Mouse (Mus musculus) liver, postnatal 0 days (tissue): ENCODE measurements around the gene Dtd1. TPM values are rescaled to one million over a fixed set of nuclear protein-coding genes. Genes with fewer than 3 reads are reported as not detected.

Source experiments
- ATAC-seq: fragments of 200-750 bp; cut with Nextera tagmentation; 2 replicates; pipeline ENCODE4 v1.8.0; 2017; ENCODE audit warnings: mild to moderate bottlenecking, moderate library complexity
- DNase-seq: peaks from one replicate; pipeline ENCODE4 v3.0.0-alpha.2; 2016
- H3K27ac ChIP-seq: fragments of 300-500 bp; sonication (generic); 2 replicates; pipeline ENCODE4 v1.5.1; 2014; ENCODE audit warnings: antibody characterized with exemption, moderate library complexity, mild to moderate bottlenecking, low read depth
- H3K27me3 ChIP-seq: fragments of 300-500 bp; sonication (generic); 2 replicates; pipeline ENCODE4 v1.6.1; 2014; ENCODE audit warnings: low read length, control low read depth, mixed read lengths; ENCODE audit not compliant: insufficient read depth
- H3K36me3 ChIP-seq: fragments of 300-500 bp; sonication (generic); replicated peaks from 2 replicates; pipeline ENCODE4 v1.6.1; 2014; ENCODE audit warnings: mild to moderate bottlenecking, control low read depth, low read length, moderate library complexity, mixed read lengths; ENCODE audit not compliant: insufficient read depth
- H3K4me1 ChIP-seq: fragments of 300-500 bp; sonication (generic); 2 replicates; pipeline ENCODE4 v1.6.1; 2014; ENCODE audit warnings: antibody characterized with exemption, mild to moderate bottlenecking, control low read depth; ENCODE audit not compliant: insufficient read depth
- H3K4me2 ChIP-seq: fragments of 300-500 bp; sonication (generic); 2 replicates; pipeline ENCODE4 v1.6.1; 2014; ENCODE audit warnings: low read depth, mild to moderate bottlenecking, low read length, moderate library complexity, mixed read lengths
- H3K4me3 ChIP-seq: fragments of 300-500 bp; sonication (generic); 2 replicates; pipeline ENCODE4 v1.5.1; 2014; ENCODE audit warnings: low read depth, low read length
- H3K9ac ChIP-seq: fragments of 300-500 bp; sonication (generic); replicated peaks from 2 replicates; pipeline ENCODE4 v1.6.1; 2014; ENCODE audit warnings: mild to moderate bottlenecking, moderate library complexity
- H3K9me3 ChIP-seq: fragments of 300-500 bp; sonication (generic); 2 replicates; pipeline ENCODE4 v1.6.1; 2016; ENCODE audit warnings: mild to moderate bottlenecking, control low read depth, low read length, mixed read lengths
- CTCF ChIP-seq: sonication (generic); IDR thresholded peaks from 2 replicates; pipeline ENCODE4 v1.5.1; 2016; ENCODE audit warnings: antibody characterized with exemption, low read depth
- EP300 ChIP-seq: IDR thresholded peaks from 2 replicates; pipeline ENCODE4 v1.6.1; 2016; ENCODE audit warnings: antibody characterized with exemption, low read depth, mild to moderate bottlenecking
- WGBS: fragments of 180-500 bp; shearing (Covaris S2); extraction: QIAGEN DNeasy Blood & Tissue Kit; methylation state at CpG from one replicate; pipeline ENCODE4 v1.1.7; 2014; ENCODE audit not compliant: insufficient replicate concordance; 5-methylcytosine and 5-hydroxymethylcytosine counted together
- polyA plus RNA-seq: library from polyadenylated mRNA; unstranded; fragments of >200 nt; fragmentation: Nextera tagmentation; extraction: Ambion mirVana; gene quantifications from 2 replicates; pipeline ENCODE4 v1.2.1, GENCODE M21; 2015

Dtd1 gene
- polyA plus RNA-seq, 1 experiment from 2014 or later = 17.1 TPM

DNA sequence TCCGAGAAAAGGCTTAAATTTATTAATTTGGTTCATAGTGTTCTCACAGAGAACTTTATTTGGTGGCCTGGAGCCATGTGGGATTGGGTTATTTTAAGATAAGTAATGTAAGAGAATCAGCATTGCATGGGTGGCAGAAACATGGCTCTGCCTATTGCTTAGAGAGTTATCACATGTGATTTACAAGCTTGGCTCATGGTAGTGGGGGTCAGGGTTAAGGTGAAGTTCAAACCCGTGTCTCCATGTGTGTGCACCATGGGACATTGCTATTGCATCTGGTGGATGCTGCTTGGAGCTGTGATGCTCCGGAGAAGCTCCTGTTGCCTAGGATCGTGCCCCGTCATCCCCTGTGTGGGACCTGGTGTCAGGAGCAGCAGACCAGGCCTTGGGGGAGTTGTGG lies 143.6 kb downstream of the Dtd1 start:
- Histone ChIP-seq H3K9ac (no peak overlapping the region), H3K9me3 (no peaks in the 10 kb centered on the region), H3K27ac (no peak overlapping the region), H3K4me3 (no peak overlapping the region), H3K4me1 (no peaks in the 10 kb centered on the region), H3K27me3 (no peaks in the 10 kb centered on the region), H3K36me3 (no peaks in the 10 kb centered on the region), H3K4me2 (no peak overlapping the region)
- 80% methylated on average over 5 of the region's 5 CpGs for WGBS
- TF ChIP-seq EP300 (no peak), CTCF (no peak)
- no peak for DNase-seq
- no peak for ATAC-seq

GRCm38 (mm10) chr2:144745266-144745665 lies 145.6 kb downstream of the Dtd1 start:
- ATAC-seq (no peak), DNase-seq (no peak)
- H3K27me3 ChIP-seq = no peaks in the 10 kb centered on the region
- no peak overlapping the region for H3K4me3 ChIP-seq
- no peaks in the 10 kb centered on the region for H3K9me3 ChIP-seq
- H3K4me1 ChIP-seq = no peaks in the 10 kb centered on the region
- H3K4me2 ChIP-seq = no peak overlapping the region
- no peak overlapping the region for H3K27ac ChIP-seq
- TF ChIP-seq EP300 (no peak), CTCF (no peak)
- no peaks in the 10 kb centered on the region for H3K36me3 ChIP-seq
- 87% methylated on average over 2 of the region's 2 CpGs for WGBS
- H3K9ac ChIP-seq = no peak overlapping the region

DNA sequence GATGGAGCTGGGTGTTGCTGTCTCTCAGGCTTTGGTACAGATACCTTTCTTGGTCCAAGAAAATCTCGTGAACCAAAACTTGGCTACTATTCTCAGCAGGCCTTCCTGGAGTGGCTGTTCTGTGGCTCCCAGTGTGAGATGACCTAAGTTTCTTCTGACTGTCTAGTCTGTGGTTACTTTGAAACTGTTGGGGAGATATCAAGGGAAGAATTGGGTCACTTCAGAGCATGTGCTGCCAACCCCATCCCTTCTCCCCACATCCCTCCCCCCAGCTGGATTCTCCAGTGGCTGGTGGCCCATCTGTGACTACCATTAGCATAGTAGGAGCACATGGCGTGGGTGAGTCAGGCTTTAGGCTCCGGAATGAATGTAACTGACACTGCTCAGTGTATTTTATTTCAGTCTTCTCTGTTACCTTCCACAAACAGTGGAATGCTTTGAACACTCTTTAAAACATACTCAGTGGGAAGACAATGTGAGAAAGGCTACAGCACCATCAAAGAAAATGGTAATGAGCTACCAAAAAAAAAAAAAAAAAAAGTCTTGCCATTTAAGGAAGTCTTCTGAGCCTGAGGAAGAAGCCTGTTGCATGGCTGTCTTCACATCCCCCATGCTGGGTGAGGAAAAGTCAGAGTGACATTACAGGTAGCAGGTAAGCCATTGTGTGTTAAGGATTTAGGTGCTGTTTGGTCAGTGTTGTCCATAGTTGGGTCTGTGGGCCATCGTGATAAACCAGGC lies 146.5 kb downstream of the Dtd1 start:
- Histone ChIP-seq H3K27me3 (no peaks in the 10 kb centered on the region), H3K9me3 (no peaks in the 10 kb centered on the region), H3K4me1 (no peaks in the 10 kb centered on the region), H3K4me3 (no peak overlapping the region), H3K27ac (no peak overlapping the region), H3K4me2 (no peak overlapping the region), H3K36me3 (no peaks in the 10 kb centered on the region), H3K9ac (no peak overlapping the region)
- DNase-seq = no peak
- no peak for ATAC-seq
- TF ChIP-seq EP300 (no peak), CTCF (no peak)
- WGBS = 81% methylated on average over 4 of the region's 4 CpGs

GRCm38 (mm10) chr2:144753604-144754003 lies 153.9 kb downstream of the Dtd1 start:
- Histone ChIP-seq H3K9ac (no peak overlapping the region), H3K4me1 (no peaks in the 10 kb centered on the region), H3K36me3 (no peaks in the 10 kb centered on the region), H3K9me3 (no peaks in the 10 kb centered on the region), H3K27me3 (no peaks in the 10 kb centered on the region), H3K4me3 (no peak overlapping the region), H3K4me2 (no peak overlapping the region), H3K27ac (no peak overlapping the region)
- ATAC-seq (no peak), DNase-seq (no peak)
- WGBS = 50% methylated on average over 6 of the region's 6 CpGs
- no peak for TF ChIP-seq EP300
- TF ChIP-seq CTCF = no peak

DNA sequence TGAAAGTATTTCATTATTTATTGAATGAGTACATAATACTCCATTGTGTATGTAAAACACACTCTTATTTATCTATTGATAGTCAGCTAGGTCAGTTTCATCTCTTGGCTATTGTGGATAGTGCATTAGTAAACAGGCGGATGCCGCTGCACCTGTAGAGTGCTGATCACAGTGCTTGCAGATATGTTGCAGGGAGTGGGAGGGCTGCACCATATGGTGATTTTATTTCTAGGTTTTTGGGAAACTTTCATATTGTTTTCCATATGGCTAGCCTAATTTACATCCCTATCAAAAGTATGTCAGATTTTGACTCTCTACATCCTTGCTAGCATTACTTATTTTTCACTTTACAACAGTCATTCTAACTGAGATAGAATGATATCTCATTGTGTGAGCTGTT lies 155.3 kb downstream of the Dtd1 start:
- no peak for DNase-seq
- TF ChIP-seq EP300 (no peak), CTCF (no peak)
- Histone ChIP-seq H3K4me3 (no peak overlapping the region), H3K27me3 (no peaks in the 10 kb centered on the region), H3K4me2 (no peak overlapping the region), H3K9me3 (no peaks in the 10 kb centered on the region), H3K9ac (no peak overlapping the region), H3K27ac (no peak overlapping the region), H3K36me3 (no peaks in the 10 kb centered on the region), H3K4me1 (no peaks in the 10 kb centered on the region)
- no peak for ATAC-seq
- WGBS = 96% methylated on average over 2 of the region's 2 CpGs

DNA sequence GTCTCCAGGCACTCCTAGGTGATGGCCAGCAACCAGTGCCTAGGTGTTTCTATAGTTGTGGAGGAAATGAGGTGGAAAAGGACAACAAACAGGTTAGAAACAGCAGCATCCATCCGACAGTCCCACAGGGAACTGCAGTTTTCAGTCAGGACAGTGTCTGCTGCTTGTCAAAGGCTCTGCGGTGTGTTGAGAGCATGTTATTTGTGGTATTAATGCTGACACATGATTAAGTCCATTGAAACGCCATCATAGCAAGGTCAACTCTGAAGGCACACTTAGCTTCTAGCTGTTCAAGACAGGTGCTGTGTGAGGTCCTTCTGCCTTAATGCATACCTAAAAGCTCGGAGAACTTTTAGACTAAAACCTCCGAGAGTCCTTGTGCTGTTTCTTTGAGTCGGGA lies 161.0 kb downstream of the Dtd1 start:
- WGBS = 83% methylated on average over 6 of the region's 6 CpGs
- no peak for ATAC-seq
- no peaks in the 10 kb centered on the region for H3K9me3 ChIP-seq

DNA sequence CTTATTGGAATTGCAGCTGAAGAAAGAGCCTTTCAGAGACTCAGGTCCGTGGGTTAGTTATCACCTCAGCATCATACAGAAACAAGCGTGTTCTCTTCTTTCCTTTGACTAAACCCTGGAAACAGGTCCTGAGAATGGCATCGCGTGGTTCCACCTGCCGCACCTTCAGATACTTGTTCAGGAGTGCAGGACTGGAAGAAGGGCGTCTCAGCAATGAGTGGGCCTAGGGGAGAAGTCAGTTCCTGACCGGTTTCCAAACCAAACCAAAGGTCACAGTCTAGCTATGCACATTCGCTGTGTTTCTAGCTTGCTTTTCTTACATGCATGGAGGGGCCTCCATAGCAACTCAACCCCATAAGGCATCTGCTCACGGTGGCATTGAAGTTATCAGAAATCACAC lies 164.0 kb downstream of the Dtd1 start:
- DNase-seq (no peak), ATAC-seq (no peak)
- Histone ChIP-seq H3K4me1 (no peaks in the 10 kb centered on the region), H3K4me3 (no peak overlapping the region), H3K4me2 (no peak overlapping the region), H3K9me3 (peaks cover 4% of the 10 kb centered on the region; the same call in 1 of the 2 replicates), H3K27ac (no peak overlapping the region), H3K36me3 (no peaks in the 10 kb centered on the region), H3K27me3 (no peaks in the 10 kb centered on the region), H3K9ac (no peak overlapping the region)
- 82% methylated on average over 9 of the region's 9 CpGs for WGBS
- TF ChIP-seq EP300 (no peak), CTCF (no peak)

More for the DNA sequence above, 161.0 kb downstream of the Dtd1 start:
- Histone ChIP-seq H3K4me2 (no peak overlapping the region), H3K9ac (no peak overlapping the region), H3K27me3 (no peaks in the 10 kb centered on the region), H3K36me3 (no peaks in the 10 kb centered on the region), H3K27ac (no peak overlapping the region), H3K4me3 (no peak overlapping the region), H3K4me1 (no peaks in the 10 kb centered on the region)
- TF ChIP-seq CTCF = no peak
- TF ChIP-seq EP300 = no peak
- no peak for DNase-seq
